Mouse (Mus musculus) liver, embryonic 14.5 days (tissue): ENCODE data around the gene B3gntl1.

Experiments
- CTCF ChIP-seq: IDR thresholded peaks from 2 replicates; pipeline ENCODE4 v1.5.1; 2016; ENCODE audit warnings: antibody characterized with exemption, low read depth, control low read depth
- EP300 ChIP-seq: IDR thresholded peaks from 2 replicates; pipeline ENCODE4 v1.6.1; 2016; ENCODE audit warnings: antibody characterized with exemption, low read depth

GRCm38 (mm10) chr11:121680750-121681149, 7.8 kb upstream of the B3gntl1 start:
- TF ChIP-seq EP300 (no peak), CTCF (peak; percentile 68)
